Mouse (Mus musculus): ENCODE measurements at regions not wholly inside any gene's neighbourhood (a gene's known extent, or its start where the extent isn't known, plus 50 kb on each side); places are given as distances from the start of the nearest gene placed in this dataset.

GRCm38 (mm10) chr11:105525608-105526007, 64.2 kb upstream of the Tanc2 start:
- no peak for TF ChIP-seq CTCF (conservative IDR thresholded peaks at IDR 0.05 in 1 of 2, IDR thresholded peaks at IDR 0.05 in 1 of 2; ENCODE audit: low read depth in 2 of 2, low read length in 2 of 2)
- no peak for TF ChIP-seq ZNF384 (IDR thresholded peaks at IDR 0.05; ENCODE audit: low read depth, low read length)
- TF ChIP-seq CHD2 (IDR thresholded peaks at IDR 0.05; ENCODE audit: low read length): no peak
- no peak for TF ChIP-seq POLR2A (IDR thresholded peaks at IDR 0.05; ENCODE audit: low read depth, low read length)
- no peak for TF ChIP-seq SMC3 (IDR thresholded peaks at IDR 0.05; ENCODE audit: low read depth, low read length)
- no peak for TF ChIP-seq TCF12 (IDR thresholded peaks at IDR 0.05; ENCODE audit: low read depth, low read length)
- no peak for TF ChIP-seq MAX (IDR thresholded peaks at IDR 0.05; ENCODE audit: low read length)
- TF ChIP-seq NELFE (IDR thresholded peaks at IDR 0.05; ENCODE audit: low read depth, low read length): no peak
- TF ChIP-seq NRF1 (IDR thresholded peaks at IDR 0.05; ENCODE audit: low read depth, low read length): no peak
- TF ChIP-seq SIN3A (IDR thresholded peaks at IDR 0.05; ENCODE audit: low read length): no peak
- TF ChIP-seq BHLHE40 (IDR thresholded peaks at IDR 0.05; ENCODE audit: low read depth, low read length): no peak
